ENCODE assay signal across 8 mouse cellular contexts in the genomic region with DNA sequence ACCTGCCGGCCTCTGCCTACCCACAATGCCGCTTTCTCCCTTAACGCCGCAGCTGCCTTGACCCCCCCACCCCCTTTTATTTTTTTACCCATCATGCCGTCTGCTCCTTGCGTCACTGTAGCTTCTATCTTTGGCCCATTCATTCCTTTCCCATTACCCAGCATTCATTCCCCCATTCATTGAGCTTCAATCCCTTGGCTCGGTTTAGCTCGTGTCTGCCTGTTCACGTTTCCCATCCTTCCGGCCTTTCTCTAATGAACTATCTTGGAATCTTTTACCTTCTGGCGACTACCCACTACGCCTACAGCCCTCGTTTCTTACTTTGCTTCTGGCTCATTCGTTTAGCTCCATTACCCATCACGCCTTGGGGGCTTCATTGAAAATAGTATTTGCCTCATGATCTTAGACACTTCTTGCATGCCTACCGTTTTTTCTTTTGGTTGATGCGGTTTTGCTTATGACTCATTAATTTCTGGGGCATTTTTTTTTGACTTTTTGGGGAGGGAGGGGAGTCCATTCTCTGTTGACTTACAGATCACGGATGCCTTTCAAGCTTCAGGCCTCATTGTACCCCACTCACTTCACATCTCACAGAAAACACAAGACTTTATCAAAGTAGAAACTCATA. TPM values are rescaled to one million over a fixed set of nuclear protein-coding genes. Genes with fewer than 3 reads are reported as not detected.
DNase-seq lines count a peak whose midpoint lies in the region; ATAC-seq and TF ChIP-seq lines count a peak whose summit lies in the region.

No protein-coding gene starts in this region.

- DNase-seq in gastrocnemius, adult 2 months, result no peak
- DNase-seq in gastrocnemius, postnatal 36 days, result no peak
- no peak for DNase-seq in liver, embryonic 14.5 days (ENCODE audit: low read depth in 3 of 3, low spot score in 3 of 3)
- no peak for DNase-seq in kidney, postnatal 4 days
- DNase-seq in spleen, postnatal 10 days (ENCODE audit: low spot score in 2 of 2), result no peak

- intact Hi-C loops in gastrocnemius, adult 2 months (cut with DNase I), result loop anchor here (2.0 kb wide), 1 partner anchor 33 kb away; no protein-coding TSS in a partner anchor
- intact Hi-C loops in gastrocnemius, postnatal 36 days (cut with DNase I), result no loop called here

- peak overlapping the region; percentile 48 for H3ac ChIP-seq in C2C12 (ENCODE audit: control insufficient read depth, insufficient read length, low read depth)

- peak overlapping the region; percentile 67 for H3K4me3 ChIP-seq in gastrocnemius, adult 2 months
- no peak overlapping the region for H3K4me3 ChIP-seq in C2C12 (ENCODE audit: insufficient read depth, poor library complexity, severe bottlenecking)
- H3K4me3 ChIP-seq in forebrain, embryonic 12.5 days (replicated peaks), result peak overlapping the region; percentile 36
- peak overlapping the region; percentile 46 to 61 for H3K4me3 ChIP-seq in liver, embryonic 14.5 days (ENCODE audit: insufficient read depth in 1 of 2, low read depth in 2 of 2, low read length in 2 of 2)

- H3K4me1 ChIP-seq in forebrain, embryonic 12.5 days, result peaks cover 19% of the 10 kb centered on the region
- peaks cover 14% of the 10 kb centered on the region in 2 experiments for H3K4me1 ChIP-seq in liver, embryonic 14.5 days (replicated peaks; ENCODE audit: control insufficient read depth in 2 of 2, insufficient read depth in 2 of 2, low read length in 1 of 2)

- peaks cover 40% of the 10 kb centered on the region for H3K79me2 ChIP-seq in C2C12 (ENCODE audit: control insufficient read depth, insufficient read depth)

- no peak for ATAC-seq in forebrain, embryonic 12.5 days (ENCODE audit: low FRiP score)
- ATAC-seq in liver, embryonic 14.5 days (ENCODE audit: insufficient read depth), result no peak
- ATAC-seq in megakaryocyte-erythroid progenitor cell, adult 5-6 weeks (replicated peaks; ENCODE audit: low FRiP score, low TSS enrichment, poor library complexity, severe bottlenecking), result no peak

- H3K27ac ChIP-seq in gastrocnemius, adult 2 months, result peak overlapping the region; percentile 93
- peak overlapping the region; percentile 91 for H3K27ac ChIP-seq in forebrain, embryonic 12.5 days
- peak overlapping the region; percentile 74 for H3K27ac ChIP-seq in liver, embryonic 14.5 days

- H3K27me3 ChIP-seq in C2C12 (ENCODE audit: control insufficient read depth, insufficient read depth, insufficient read length), result no peaks in the 10 kb centered on the region
- no peaks in the 10 kb centered on the region for H3K27me3 ChIP-seq in forebrain, embryonic 12.5 days
- no peaks in the 10 kb centered on the region for H3K27me3 ChIP-seq in liver, embryonic 14.5 days (ENCODE audit: control insufficient read depth, insufficient read depth, low read length)

- peak overlapping the region; percentile 52 for H3K4me2 ChIP-seq in forebrain, embryonic 12.5 days
- peak overlapping the region; percentile 91 for H3K4me2 ChIP-seq in liver, embryonic 14.5 days (ENCODE audit: low read depth)

- peaks cover 25% of the 10 kb centered on the region for H3K36me3 ChIP-seq in C2C12 (ENCODE audit: control insufficient read depth, insufficient read depth)
- H3K36me3 ChIP-seq in forebrain, embryonic 12.5 days (replicated peaks), result peaks cover 38% of the 10 kb centered on the region
- H3K36me3 ChIP-seq in liver, embryonic 14.5 days (replicated peaks; ENCODE audit: control insufficient read depth, insufficient read depth, low read depth), result peaks cover 19% of the 10 kb centered on the region

- H3K79me3 ChIP-seq in C2C12 (ENCODE audit: low read depth), result peaks cover 26% of the 10 kb centered on the region

- H3K9ac ChIP-seq in forebrain, embryonic 12.5 days, result peak overlapping the region; percentile 40
- H3K9ac ChIP-seq in liver, embryonic 14.5 days (replicated peaks), result peak overlapping the region; percentile 73

- H3K9me3 ChIP-seq in forebrain, embryonic 12.5 days, result peaks cover 9% of the 10 kb centered on the region
- no peaks in the 10 kb centered on the region for H3K9me3 ChIP-seq in liver, embryonic 14.5 days (ENCODE audit: control insufficient read depth, low read length)

- no peak for TF ChIP-seq CTCF in gastrocnemius, adult 2 months (IDR thresholded peaks at IDR 0.05)
- TF ChIP-seq CTCF in C2C12 (IDR thresholded peaks at IDR 0.05; ENCODE audit: control insufficient read depth, insufficient read depth, insufficient read length), result no peak
- no peak for TF ChIP-seq CTCF in liver, embryonic 14.5 days (IDR thresholded peaks at IDR 0.05; ENCODE audit: low read depth)

- peak; percentile 9; the same call in 1 of the 2 replicates for TF ChIP-seq EP300 in liver, embryonic 14.5 days (IDR thresholded peaks at IDR 0.05; ENCODE audit: low read depth)

- 7% methylated on average over 18 of the region's 18 CpGs for WGBS in forebrain, embryonic 12.5 days
- WGBS in liver, embryonic 14.5 days (ENCODE audit: insufficient replicate concordance), result 5% methylated on average over 18 of the region's 18 CpGs

TF ChIP-seq in C2C12, 6 proteins besides CTCF, POLR2A, EP300 and RAD21:
- no peak for TF ChIP-seq MYOD1 (IDR thresholded peaks at IDR 0.05; ENCODE audit: control insufficient read depth, insufficient read length, low read depth)
- no peak for TF ChIP-seq MAX (IDR thresholded peaks at IDR 0.05)
- TF ChIP-seq CEBPB (IDR thresholded peaks at IDR 0.05; ENCODE audit: low read depth), result peak; percentile 66
- TF ChIP-seq MYOG (IDR thresholded peaks at IDR 0.05; ENCODE audit: control insufficient read depth, extremely low read depth, insufficient read length), result no peak

RNA-seq across cellular contexts. Expression of gene Tomm40, which starts 0.9 kb away (rescaled TPM):
- total RNA-seq in gastrocnemius, adult 2 months (2021), result 10 to 100 TPM; 41.0 to 52.4 TPM
- 10 to 100 TPM; 36.8 to 47.6 TPM for total RNA-seq in gastrocnemius, postnatal 36 days (2021)
- polyA plus RNA-seq in C2C12 (2012; fragmentation: generic; extraction: Trizol), result 218 TPM
- 136 and 149 TPM in 2 replicates for polyA plus RNA-seq in forebrain, embryonic 12.5 days (2016; fragmentation: Nextera tagmentation; extraction: Ambion mirVana)
- 53.7 and 57.3 TPM in 2 replicates for polyA plus RNA-seq in liver, embryonic 14.5 days (2012; rRNA removed)
- polyA plus RNA-seq in liver, embryonic 14.5 days (2014; fragmentation: Nextera tagmentation; extraction: Ambion mirVana), result 58.2 and 75.8 TPM in 2 replicates
- 111 and 140 TPM in 2 replicates for total RNA-seq in megakaryocyte-erythroid progenitor cell, adult 5-6 weeks (2014; fragmentation: Nextera tagmentation)
- 44.6 and 64.9 TPM in 2 replicates for total RNA-seq in megakaryocyte-erythroid progenitor cell, adult 5-6 weeks (2017)

RNA-seq across cellular contexts. Expression of gene Apoe, which starts 17.2 kb away (rescaled TPM):
- 10 to 100 TPM; 38.0 to 61.8 TPM for total RNA-seq in gastrocnemius, adult 2 months (2021)
- total RNA-seq in gastrocnemius, postnatal 36 days (2021), result 10 to 100 TPM; 49.0 to 51.4 TPM
- 2.0 TPM for polyA plus RNA-seq in C2C12 (2012; fragmentation: generic; extraction: Trizol)
- 115 and 128 TPM in 2 replicates for polyA plus RNA-seq in forebrain, embryonic 12.5 days (2016; fragmentation: Nextera tagmentation; extraction: Ambion mirVana)
- polyA plus RNA-seq in liver, embryonic 14.5 days (2012; rRNA removed), result 1,802 and 2,400 TPM in 2 replicates
- polyA plus RNA-seq in liver, embryonic 14.5 days (2014; fragmentation: Nextera tagmentation; extraction: Ambion mirVana), result 1,630 and 1,854 TPM in 2 replicates
- total RNA-seq in megakaryocyte-erythroid progenitor cell, adult 5-6 weeks (2014; fragmentation: Nextera tagmentation), result 113 and 140 TPM in 2 replicates
- total RNA-seq in megakaryocyte-erythroid progenitor cell, adult 5-6 weeks (2017), result 556 and 867 TPM in 2 replicates

RNA-seq across cellular contexts. Expression of gene Apoc1, which starts 23.7 kb away (rescaled TPM):
- total RNA-seq in gastrocnemius, adult 2 months (2021), result 1 to 10 TPM in 1 of 2 experiments, under 1 TPM in 1; 0.64 to 1.1 TPM
- total RNA-seq in gastrocnemius, postnatal 36 days (2021), result 1 to 10 TPM in 1 of 2 experiments, under 1 TPM in 1; 0.94 to 1.4 TPM
- polyA plus RNA-seq in C2C12 (2012; fragmentation: generic; extraction: Trizol), result not detected
- 0.73 and 1.2 TPM in 2 replicates for polyA plus RNA-seq in forebrain, embryonic 12.5 days (2016; fragmentation: Nextera tagmentation; extraction: Ambion mirVana)
- 203 and 204 TPM in 2 replicates for polyA plus RNA-seq in liver, embryonic 14.5 days (2012; rRNA removed)
- 390 TPM in 2 replicates for polyA plus RNA-seq in liver, embryonic 14.5 days (2014; fragmentation: Nextera tagmentation; extraction: Ambion mirVana)
- 2.3 and 3.6 TPM in 2 replicates for total RNA-seq in megakaryocyte-erythroid progenitor cell, adult 5-6 weeks (2014; fragmentation: Nextera tagmentation)
- 15.4 TPM in 1 of 2 replicates, not detected in the other for total RNA-seq in megakaryocyte-erythroid progenitor cell, adult 5-6 weeks (2017)

RNA-seq across cellular contexts. Expression of gene Nectin2, which starts 34.1 kb away (rescaled TPM):
- total RNA-seq in gastrocnemius, adult 2 months (2021), result 1 to 10 TPM; 1.4 to 1.5 TPM
- 1 to 10 TPM; 2.0 to 2.3 TPM for total RNA-seq in gastrocnemius, postnatal 36 days (2021)
- 26.7 TPM for polyA plus RNA-seq in C2C12 (2012; fragmentation: generic; extraction: Trizol)
- 45.9 and 47.3 TPM in 2 replicates for polyA plus RNA-seq in forebrain, embryonic 12.5 days (2016; fragmentation: Nextera tagmentation; extraction: Ambion mirVana)
- 7.8 and 8.9 TPM in 2 replicates for polyA plus RNA-seq in liver, embryonic 14.5 days (2012; rRNA removed)
- polyA plus RNA-seq in liver, embryonic 14.5 days (2014; fragmentation: Nextera tagmentation; extraction: Ambion mirVana), result 10.2 and 10.3 TPM in 2 replicates
- total RNA-seq in megakaryocyte-erythroid progenitor cell, adult 5-6 weeks (2014; fragmentation: Nextera tagmentation), result 2.2 and 6.0 TPM in 2 replicates
- total RNA-seq in megakaryocyte-erythroid progenitor cell, adult 5-6 weeks (2017), result 3.9 and 12.3 TPM in 2 replicates

RNA-seq across cellular contexts. Expression of gene Apoc4, which starts 34.9 kb away (rescaled TPM):
- total RNA-seq in gastrocnemius, adult 2 months (2021), result not detected
- under 1 TPM in 1 of 2 experiments, not detected in 1; 0.43 TPM for total RNA-seq in gastrocnemius, postnatal 36 days (2021)
- not detected for polyA plus RNA-seq in C2C12 (2012; fragmentation: generic; extraction: Trizol)
- polyA plus RNA-seq in forebrain, embryonic 12.5 days (2016; fragmentation: Nextera tagmentation; extraction: Ambion mirVana), result not detected in 2 replicates
- polyA plus RNA-seq in liver, embryonic 14.5 days (2012; rRNA removed), result 90.9 and 154 TPM in 2 replicates
- 181 and 200 TPM in 2 replicates for polyA plus RNA-seq in liver, embryonic 14.5 days (2014; fragmentation: Nextera tagmentation; extraction: Ambion mirVana)
- total RNA-seq in megakaryocyte-erythroid progenitor cell, adult 5-6 weeks (2014; fragmentation: Nextera tagmentation), result not detected in 2 replicates
- not detected in 2 replicates for total RNA-seq in megakaryocyte-erythroid progenitor cell, adult 5-6 weeks (2017)
